Mouse (Mus musculus) monocyte, adult 5-6 weeks (primary cell): ENCODE results near the gene Defb23. TPM values are rescaled to one million over a fixed set of nuclear protein-coding genes. Genes with fewer than 3 reads are reported as not detected.

Source experiments
- total RNA-seq: library from RNA; stranded (forward); fragments of 200-1000, 200-491, 200-594 nt; gene quantifications from 3 replicates; pipeline ENCODE4 v1.2.3, GENCODE M21; 2017

Gene Defb23
- total RNA-seq, 1 experiment from 2014 or later, result not detected

Other genes with a start within 250 kb of the Defb23 start
- 104 to 134 TPM (median 114 TPM) in 3 replicates for gene Csnk2a1, start 237.8 kb downstream of the Defb23 start, total RNA-seq
- 34.6 to 50.1 TPM (median 47.4 TPM) in 3 replicates for gene Tbc1d20, start 170.8 kb downstream of the Defb23 start, total RNA-seq
- 45.0 to 83.3 TPM (median 59.1 TPM) in 3 replicates for gene Rbck1, start 132.0 kb downstream of the Defb23 start, total RNA-seq
- not detected in 3 replicates for gene Trib3, start 120.6 kb downstream of the Defb23 start, total RNA-seq
- gene Nrsn2, start 88.0 kb downstream of the Defb23 start, total RNA-seq, result not detected in 3 replicates
- gene Sox12, start 66.6 kb downstream of the Defb23 start, total RNA-seq, result 0.10 to 0.43 TPM in 2 of 3 replicates, not detected in the other
- gene Zcchc3, start 49.6 kb downstream of the Defb23 start, total RNA-seq, result 0.10 to 0.75 TPM in 2 of 3 replicates, not detected in the other
- not detected in 3 replicates for gene 6820408C15Rik, start 49.0 kb downstream of the Defb23 start, total RNA-seq
- gene Defb20, start 12.4 kb upstream of the Defb23 start, total RNA-seq, result not detected in 3 replicates
- gene Defb22, start 25.5 kb upstream of the Defb23 start, total RNA-seq, result not detected in 3 replicates
- not detected in 3 replicates for gene Defb26, start 47.1 kb upstream of the Defb23 start, total RNA-seq
- not detected in 3 replicates for gene Defb28, start 53.6 kb upstream of the Defb23 start, total RNA-seq
- not detected in 3 replicates for gene Defb29, start 75.5 kb upstream of the Defb23 start, total RNA-seq
- gene Gm17416, start 104.7 kb upstream of the Defb23 start, total RNA-seq, result not detected in 3 replicates
- not detected in 3 replicates for gene Defb21, start 108.1 kb upstream of the Defb23 start, total RNA-seq
- not detected in 3 replicates for gene Defb19, start 115.7 kb upstream of the Defb23 start, total RNA-seq
- gene Defb45, start 134.8 kb upstream of the Defb23 start, total RNA-seq, result not detected in 3 replicates
- not detected in 3 replicates for gene Defb36, start 139.7 kb upstream of the Defb23 start, total RNA-seq
- gene Defb25, start 158.4 kb upstream of the Defb23 start, total RNA-seq, result not detected in 3 replicates
- 0.68 to 0.75 TPM in 2 of 3 replicates, not detected in the other for gene Rem1, start 162.3 kb upstream of the Defb23 start, total RNA-seq
- gene H13, start 204.8 kb upstream of the Defb23 start, total RNA-seq, result 74.4 to 107 TPM (median 101 TPM) in 3 replicates
- 10.0 to 12.9 TPM (median 10.6 TPM) in 3 replicates for gene Mcts2, start 222.4 kb upstream of the Defb23 start, total RNA-seq